Mouse (Mus musculus): ENCODE data around the gene Adra2b.

DNA sequence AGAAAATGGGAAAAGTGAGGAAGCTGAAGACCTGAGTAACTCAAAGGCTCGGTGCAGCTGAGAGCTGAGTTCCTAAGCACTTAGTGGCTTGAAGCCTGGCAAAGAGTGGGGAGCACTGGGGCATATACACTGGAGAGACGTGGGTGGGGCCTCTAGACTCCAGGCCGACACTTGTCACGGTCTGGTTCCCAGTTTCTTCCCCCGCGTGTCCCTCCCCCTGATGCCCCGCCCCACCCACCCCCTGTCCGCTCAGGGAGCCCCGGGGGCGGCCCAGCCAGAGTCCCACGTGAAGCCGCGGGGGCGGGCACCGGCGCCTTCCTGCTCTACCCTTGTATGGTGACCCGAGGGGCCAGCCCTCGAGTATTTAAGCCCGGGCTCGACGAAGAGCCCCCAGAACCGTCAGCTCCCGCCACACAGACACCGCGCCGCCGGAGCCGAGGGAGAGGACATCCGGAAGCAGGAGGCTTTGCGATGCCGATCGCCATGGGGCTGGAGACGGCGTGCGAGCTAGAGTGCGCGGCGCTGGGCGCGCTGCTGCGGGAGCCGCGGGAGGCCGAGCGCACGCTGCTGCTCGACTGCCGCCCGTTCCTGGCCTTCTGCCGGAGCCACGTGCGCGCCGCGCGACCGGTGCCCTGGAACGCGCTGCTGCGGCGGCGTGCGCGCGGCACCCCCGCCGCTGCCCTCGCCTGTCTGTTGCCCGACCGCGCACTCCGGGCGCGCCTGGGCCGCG lies 27.1 kb upstream of the Adra2b start, which contains the start of gene Dusp2:
- TF ChIP-seq CTCF (IDR thresholded peaks at IDR 0.05), result no peak
- TF ChIP-seq EP300 (IDR thresholded peaks at IDR 0.05; ENCODE audit: insufficient read depth, low read depth, low read length), result 0 out of 2 replicates have a peak, but pooled peaks have one; percentile 8
- TF ChIP-seq POLR2A (IDR thresholded peaks at IDR 0.05; ENCODE audit: insufficient read depth, low read depth, low read length), result peak; percentile 79

Measured in heart, adult 2 months (tissue).